Mouse (Mus musculus) neural tube, embryonic 15.5 days (tissue): ENCODE data around the gene Cd38. TPM values are rescaled to one million over a fixed set of nuclear protein-coding genes. Genes with fewer than 3 reads are reported as not detected.

Experiments used
- ATAC-seq: fragments of 200-750 bp; cut with Nextera tagmentation; 2 replicates; pipeline ENCODE4 v1.8.0; 2017; ENCODE audit warnings: mild to moderate bottlenecking, moderate TSS enrichment, moderate library complexity; ENCODE audit not compliant: low FRiP score
- H3K27ac ChIP-seq: fragments of 300-500 bp; sonication (generic); replicated peaks from 2 replicates; pipeline ENCODE4 v1.5.1; 2015; ENCODE audit warnings: mild to moderate bottlenecking, inconsistent platforms
- H3K27me3 ChIP-seq: fragments of 300-500 bp; sonication (generic); replicated peaks from 2 replicates; pipeline ENCODE4 v1.6.1; 2015; ENCODE audit warnings: inconsistent platforms
- H3K36me3 ChIP-seq: fragments of 300-500 bp; sonication (generic); 2 replicates; pipeline ENCODE4 v1.6.1; 2015; ENCODE audit warnings: inconsistent platforms
- H3K4me1 ChIP-seq: fragments of 300-500 bp; sonication (generic); 2 replicates; pipeline ENCODE4 v1.6.1; 2015; ENCODE audit warnings: inconsistent platforms
- H3K4me2 ChIP-seq: fragments of 300-500 bp; sonication (generic); 2 replicates; pipeline ENCODE4 v1.6.1; 2015; ENCODE audit warnings: inconsistent platforms, mild to moderate bottlenecking, moderate library complexity
- H3K4me3 ChIP-seq: fragments of 300-500 bp; sonication (generic); replicated peaks from 2 replicates; pipeline ENCODE4 v1.5.1; 2015; ENCODE audit warnings: mild to moderate bottlenecking, inconsistent platforms
- H3K9ac ChIP-seq: fragments of 300-500 bp; sonication (generic); replicated peaks from 2 replicates; pipeline ENCODE4 v1.6.1; 2015; ENCODE audit warnings: mild to moderate bottlenecking, inconsistent platforms
- H3K9me3 ChIP-seq: fragments of 300-500 bp; sonication (generic); replicated peaks from 2 replicates; pipeline ENCODE4 v1.6.1; 2016; ENCODE audit warnings: inconsistent platforms
- WGBS: fragments of 180-500 bp; shearing (Covaris S2); methylation state at CpG from one replicate; pipeline ENCODE4 v1.1.7; 2015; ENCODE audit warnings: mixed read lengths; 5-methylcytosine and 5-hydroxymethylcytosine counted together
- polyA plus RNA-seq: library from polyadenylated mRNA; unstranded; fragments of >200 nt; fragmentation: Nextera tagmentation; extraction: Ambion mirVana; gene quantifications from 2 replicates; pipeline ENCODE4 v1.2.1, GENCODE M21; 2015

Cd38 gene
- polyA plus RNA-seq, 1 experiment from 2014 or later: 3.1 TPM

DNA sequence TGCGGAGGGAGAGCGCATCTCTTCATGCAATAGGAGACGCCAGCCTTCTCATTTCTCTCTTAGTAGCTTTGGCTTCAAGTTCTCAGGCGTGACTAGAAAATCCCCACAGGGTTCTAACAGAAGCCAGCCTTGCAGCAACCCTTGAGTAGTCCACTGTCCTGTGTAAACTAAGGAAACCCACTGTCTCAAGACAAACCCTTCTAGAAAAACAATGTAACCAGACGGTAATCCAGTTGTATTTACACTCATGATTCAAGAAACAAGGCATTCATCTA, 26.4 kb upstream of the Cd38 start:
- no peak overlapping the region for H3K4me3 ChIP-seq
- no peaks in the 10 kb centered on the region for H3K27me3 ChIP-seq
- no peaks in the 10 kb centered on the region for H3K9me3 ChIP-seq
- ATAC-seq: no peak
- H3K27ac ChIP-seq: no peak overlapping the region
- H3K9ac ChIP-seq: no peak overlapping the region
- H3K36me3 ChIP-seq: no peaks in the 10 kb centered on the region
- H3K4me2 ChIP-seq: no peak overlapping the region
- H3K4me1 ChIP-seq: no peaks in the 10 kb centered on the region
- 85% methylated on average over 5 of the region's 5 CpGs for WGBS

DNA sequence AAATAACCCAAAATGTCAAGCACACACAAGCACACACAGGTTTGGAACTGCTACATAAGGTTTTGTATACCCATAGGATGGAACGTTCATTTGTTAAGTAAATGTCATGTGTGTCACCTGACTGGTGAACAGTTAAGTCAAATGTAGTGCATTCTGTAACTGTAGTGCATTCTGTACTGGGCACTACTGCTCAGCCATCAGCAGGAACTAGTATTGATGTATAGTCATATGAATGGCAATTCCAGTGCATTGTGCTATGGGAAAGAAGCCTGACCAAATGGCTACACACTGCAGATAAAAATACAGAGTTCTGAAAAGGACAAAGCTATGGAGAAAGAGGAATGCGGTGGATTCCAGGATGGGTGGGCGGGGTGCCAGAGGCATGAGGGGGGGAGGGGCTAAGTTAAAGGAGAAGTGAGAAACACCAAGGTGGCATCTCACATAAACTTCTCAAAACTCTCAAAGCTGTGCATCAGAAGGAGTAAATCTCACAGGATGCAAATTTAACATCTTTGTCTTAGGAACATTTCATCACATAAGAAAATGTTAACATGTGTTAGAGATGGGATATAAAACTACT, 25.7 kb upstream of the Cd38 start:
- 71% methylated on average over 3 of the region's 3 CpGs for WGBS
- Histone ChIP-seq H3K4me2 (no peak overlapping the region), H3K4me1 (no peaks in the 10 kb centered on the region), H3K27ac (no peak overlapping the region), H3K9ac (no peak overlapping the region), H3K4me3 (no peak overlapping the region), H3K9me3 (no peaks in the 10 kb centered on the region), H3K36me3 (no peaks in the 10 kb centered on the region), H3K27me3 (no peaks in the 10 kb centered on the region)
- ATAC-seq: no peak

DNA sequence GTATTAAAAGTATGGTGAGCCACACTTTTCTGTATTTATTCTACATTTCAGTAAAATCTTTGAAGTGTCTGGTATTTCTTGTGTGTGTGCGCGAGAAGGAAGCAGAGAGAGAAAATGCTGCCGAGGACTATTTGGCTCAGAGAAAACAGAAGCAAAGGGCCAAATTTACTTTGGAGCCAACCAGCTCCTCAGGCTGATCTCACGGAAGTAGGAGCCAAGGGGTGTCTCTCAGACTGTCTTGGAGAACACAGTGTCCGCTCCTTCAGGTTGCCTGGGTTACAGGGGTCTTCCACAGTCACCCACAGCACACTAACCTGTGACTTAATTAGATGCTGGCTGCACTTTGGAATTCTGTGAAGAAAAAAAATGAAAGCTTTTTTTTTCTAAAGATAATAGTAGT, 23.3 kb upstream of the Cd38 start:
- no peak for ATAC-seq
- H3K27me3 ChIP-seq: no peaks in the 10 kb centered on the region
- H3K9me3 ChIP-seq: no peaks in the 10 kb centered on the region
- H3K4me3 ChIP-seq: no peak overlapping the region
- 83% methylated on average over 5 of the region's 5 CpGs for WGBS
- H3K27ac ChIP-seq: no peak overlapping the region
- H3K4me2 ChIP-seq: no peak overlapping the region
- H3K4me1 ChIP-seq: no peaks in the 10 kb centered on the region
- H3K9ac ChIP-seq: no peak overlapping the region
- H3K36me3 ChIP-seq: no peaks in the 10 kb centered on the region

DNA sequence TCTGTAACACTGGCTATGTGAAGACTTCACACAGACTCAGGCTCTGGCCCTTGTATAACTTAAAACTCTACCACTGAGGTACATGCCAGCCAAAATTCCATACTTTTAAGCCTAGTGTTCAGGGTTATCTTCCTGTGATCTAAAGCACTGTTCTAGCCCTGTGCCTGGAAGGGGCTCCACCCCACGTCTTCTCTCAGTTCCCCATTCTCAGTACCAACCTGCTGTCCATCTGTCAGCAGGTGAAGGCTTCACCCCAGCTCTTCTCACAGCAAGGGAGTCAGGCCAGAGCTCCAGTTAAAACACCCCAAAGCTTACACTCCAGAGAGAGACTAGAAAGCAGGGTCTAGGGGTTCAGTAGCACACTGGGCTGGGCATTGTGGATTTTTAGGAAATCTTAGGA, 22.7 kb upstream of the Cd38 start:
- Histone ChIP-seq H3K4me3 (no peak overlapping the region), H3K4me1 (no peaks in the 10 kb centered on the region), H3K4me2 (no peak overlapping the region), H3K27ac (no peak overlapping the region), H3K9me3 (no peaks in the 10 kb centered on the region), H3K27me3 (no peaks in the 10 kb centered on the region), H3K9ac (no peak overlapping the region), H3K36me3 (no peaks in the 10 kb centered on the region)
- WGBS: 83% methylated on average over 1 of the region's 1 CpGs
- ATAC-seq: no peak

DNA sequence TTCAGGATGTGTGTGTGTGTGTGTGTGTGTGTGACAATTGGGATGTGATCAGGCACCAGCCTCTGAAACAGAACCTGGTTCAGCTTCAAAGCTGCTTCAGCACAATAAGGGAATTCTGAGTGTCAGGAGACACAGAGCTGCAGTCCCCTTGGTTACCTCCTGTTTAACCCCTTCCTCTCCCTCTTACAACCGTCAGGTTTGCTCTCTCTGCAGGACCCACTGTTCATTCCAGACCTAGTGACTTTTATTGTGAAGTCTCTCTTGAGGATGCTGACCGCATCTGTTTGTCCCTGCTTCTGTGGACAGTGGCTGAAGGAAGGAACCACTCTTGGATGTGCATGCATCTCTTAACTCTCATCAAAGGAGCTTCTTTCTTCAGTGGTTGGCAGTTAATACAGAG, 22.1 kb upstream of the Cd38 start:
- Histone ChIP-seq H3K27me3 (no peaks in the 10 kb centered on the region), H3K27ac (no peak overlapping the region), H3K9me3 (no peaks in the 10 kb centered on the region), H3K36me3 (no peaks in the 10 kb centered on the region), H3K4me1 (no peaks in the 10 kb centered on the region), H3K4me2 (no peak overlapping the region), H3K4me3 (no peak overlapping the region), H3K9ac (no peak overlapping the region)
- 21% methylated on average over 2 of the region's 2 CpGs for WGBS
- no peak for ATAC-seq

DNA sequence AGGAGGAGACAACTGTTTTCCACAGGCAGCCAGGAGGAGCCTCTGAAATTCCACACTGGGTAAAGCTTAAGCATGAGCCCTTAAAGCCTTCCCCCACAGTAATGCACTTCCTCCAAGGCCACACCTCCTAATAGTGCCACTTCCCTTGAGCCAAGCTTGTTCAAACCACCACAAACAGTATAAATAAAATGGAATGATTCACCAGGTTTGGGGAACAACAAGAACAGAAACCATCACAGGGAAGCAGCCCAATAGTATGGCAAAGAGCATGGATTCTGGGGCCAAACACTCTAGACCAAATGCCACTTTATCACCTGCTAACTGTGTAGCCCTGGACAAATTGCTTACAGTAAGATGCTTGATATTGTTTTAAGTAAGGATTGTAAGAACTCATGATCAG, 20.8 kb upstream of the Cd38 start:
- no peak overlapping the region for H3K4me3 ChIP-seq
- H3K4me2 ChIP-seq: no peak overlapping the region
- no peak overlapping the region for H3K9ac ChIP-seq
- no peaks in the 10 kb centered on the region for H3K4me1 ChIP-seq
- H3K36me3 ChIP-seq: no peaks in the 10 kb centered on the region
- H3K27ac ChIP-seq: no peak overlapping the region
- no peaks in the 10 kb centered on the region for H3K27me3 ChIP-seq
- no peaks in the 10 kb centered on the region for H3K9me3 ChIP-seq
- ATAC-seq: no peak

DNA sequence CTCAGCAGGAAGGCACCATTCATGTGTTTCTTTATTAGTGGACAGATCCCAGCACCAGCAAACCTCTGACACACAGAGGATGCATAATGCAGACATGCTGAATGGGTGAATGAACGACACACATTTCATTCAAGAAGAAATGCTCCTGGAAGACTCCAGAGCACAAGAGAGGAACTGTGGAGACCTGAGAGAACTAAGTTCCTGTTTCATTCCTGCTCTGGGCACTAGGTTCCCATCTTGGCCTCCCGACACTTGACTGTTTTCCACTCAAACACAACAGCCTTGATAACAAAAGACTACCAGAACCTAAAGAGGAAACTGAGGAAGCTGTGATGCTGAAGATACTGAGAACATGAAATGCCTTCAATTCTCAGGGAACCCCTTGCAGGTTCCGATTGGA, 20.1 kb upstream of the Cd38 start:
- Histone ChIP-seq H3K36me3 (no peaks in the 10 kb centered on the region), H3K4me2 (no peak overlapping the region), H3K27ac (no peak overlapping the region), H3K9me3 (no peaks in the 10 kb centered on the region), H3K4me1 (no peaks in the 10 kb centered on the region), H3K27me3 (no peaks in the 10 kb centered on the region), H3K4me3 (no peak overlapping the region), H3K9ac (no peak overlapping the region)
- ATAC-seq: no peak
- 87% methylated on average over 3 of the region's 3 CpGs for WGBS

DNA sequence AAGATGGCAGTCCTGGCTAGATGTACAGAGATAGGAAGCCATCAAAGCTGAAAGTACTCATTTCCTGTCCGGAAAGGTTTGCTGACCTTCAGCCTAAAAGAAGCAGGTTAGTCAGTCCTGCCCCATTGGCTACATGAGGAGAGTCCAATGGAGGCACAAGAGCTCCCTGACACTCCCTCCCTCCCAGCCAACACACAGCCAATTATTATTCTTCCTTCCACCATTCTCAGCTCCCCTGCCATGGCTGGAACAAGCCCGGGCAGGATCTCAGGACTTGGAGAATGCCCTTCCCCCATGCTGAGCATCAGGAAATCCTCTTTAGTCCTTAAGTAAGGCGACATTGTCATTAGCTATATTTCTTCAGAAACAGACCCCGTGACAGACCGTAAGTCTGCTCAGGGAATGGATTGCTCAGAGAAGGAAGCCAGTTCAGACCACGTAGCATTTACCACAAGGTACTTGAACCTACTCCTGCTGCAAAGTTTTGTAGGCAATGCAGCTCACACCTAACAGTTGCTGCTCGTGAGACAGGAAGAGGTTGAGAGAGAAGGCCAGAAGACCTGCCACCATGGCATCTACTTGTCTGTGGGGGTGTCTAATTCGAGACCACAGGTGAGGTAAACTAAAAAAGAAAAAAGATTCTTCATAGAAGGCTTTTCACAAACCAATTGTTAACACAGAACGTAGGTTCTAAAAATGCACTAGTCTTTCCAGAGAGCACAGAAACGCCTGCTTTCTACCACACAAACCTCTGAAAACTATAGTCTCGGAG, 15.1 kb upstream of the Cd38 start:
- H3K9ac ChIP-seq: no peak overlapping the region
- no peak for ATAC-seq
- no peaks in the 10 kb centered on the region for H3K9me3 ChIP-seq
- no peak overlapping the region for H3K4me3 ChIP-seq
- H3K4me1 ChIP-seq: no peaks in the 10 kb centered on the region
- H3K36me3 ChIP-seq: no peaks in the 10 kb centered on the region
- 85% methylated on average over 11 of the region's 11 CpGs for WGBS
- H3K27me3 ChIP-seq: no peaks in the 10 kb centered on the region
- no peak overlapping the region for H3K4me2 ChIP-seq
- no peak overlapping the region for H3K27ac ChIP-seq

DNA sequence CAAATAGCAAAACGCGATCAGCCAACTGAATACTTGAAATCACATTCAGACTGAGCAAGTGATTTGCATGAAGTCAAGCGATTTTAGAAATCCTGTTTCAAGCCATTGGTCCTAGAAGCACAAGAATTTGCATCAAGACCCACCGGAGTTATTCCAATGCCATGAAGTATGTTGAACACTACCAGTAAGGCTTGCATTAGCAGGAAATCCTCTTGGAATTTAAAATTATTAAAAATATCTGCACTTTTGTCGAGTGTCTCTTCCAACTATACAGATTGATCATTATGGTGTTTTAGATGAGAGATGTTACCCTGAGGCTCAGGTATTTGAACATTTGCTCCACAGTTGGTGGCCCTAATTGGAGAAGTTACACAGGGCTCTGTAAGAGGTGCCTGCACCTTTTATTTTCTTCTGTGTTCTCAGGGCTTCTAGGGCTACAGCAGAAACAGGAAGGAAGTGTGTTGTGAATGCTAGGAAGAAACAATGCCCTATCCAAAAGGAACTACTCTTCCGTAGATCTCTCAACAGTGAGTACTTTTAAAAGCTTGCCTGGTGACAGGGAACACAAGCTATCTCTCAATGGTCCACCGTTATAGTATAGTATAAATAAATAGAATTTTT, 14.4 kb upstream of the Cd38 start:
- no peak overlapping the region for H3K4me3 ChIP-seq
- no peak overlapping the region for H3K9ac ChIP-seq
- no peaks in the 10 kb centered on the region for H3K27me3 ChIP-seq
- no peak overlapping the region for H3K4me2 ChIP-seq
- no peaks in the 10 kb centered on the region for H3K9me3 ChIP-seq
- 88% methylated on average over 7 of the region's 7 CpGs for WGBS
- no peaks in the 10 kb centered on the region for H3K4me1 ChIP-seq
- ATAC-seq: no peak
- H3K36me3 ChIP-seq: no peaks in the 10 kb centered on the region
- H3K27ac ChIP-seq: no peak overlapping the region

DNA sequence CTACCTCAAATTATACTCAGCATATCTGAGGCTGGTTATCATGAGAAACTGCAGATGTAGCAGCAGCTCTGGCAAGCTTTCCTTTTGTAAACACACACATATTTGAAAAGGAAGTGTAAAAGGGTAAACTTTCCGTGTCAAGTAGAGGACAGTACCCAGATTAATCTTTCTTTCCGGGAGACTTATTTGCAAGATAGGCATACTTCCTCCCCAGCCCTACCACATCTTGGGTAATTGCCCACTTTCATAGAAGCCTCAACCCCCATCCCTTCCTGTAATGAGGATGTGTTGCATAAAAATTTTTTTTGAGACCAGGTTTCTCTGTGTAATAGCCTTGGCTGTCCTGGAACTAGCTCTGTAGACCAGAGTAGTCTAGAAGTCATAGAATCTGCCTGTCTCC, 12.6 kb upstream of the Cd38 start:
- WGBS: 88% methylated on average over 2 of the region's 2 CpGs
- Histone ChIP-seq H3K4me1 (no peaks in the 10 kb centered on the region), H3K27ac (no peak overlapping the region), H3K27me3 (no peaks in the 10 kb centered on the region), H3K36me3 (no peaks in the 10 kb centered on the region), H3K4me2 (no peak overlapping the region), H3K9ac (no peak overlapping the region), H3K4me3 (no peak overlapping the region), H3K9me3 (no peaks in the 10 kb centered on the region)
- ATAC-seq: no peak

DNA sequence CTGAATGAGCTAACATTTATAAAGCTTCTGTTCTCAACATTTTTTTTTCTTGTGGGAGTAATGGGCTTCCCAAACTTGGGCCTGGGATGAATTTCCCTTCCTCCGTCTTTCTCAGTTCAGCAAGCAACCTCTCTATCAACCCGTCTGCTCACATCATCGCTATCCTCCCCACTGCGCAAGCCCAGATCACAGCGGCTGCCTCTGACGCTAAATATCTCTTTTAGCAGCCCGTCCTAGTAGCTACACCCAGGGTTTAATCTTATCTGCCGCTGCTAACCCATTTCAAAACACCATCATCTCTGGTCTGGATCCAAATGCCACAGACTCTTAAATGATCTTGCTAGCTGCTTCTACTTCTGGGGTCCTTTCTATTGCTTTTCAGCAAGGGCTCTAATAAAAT, 8.7 kb upstream of the Cd38 start:
- 90% methylated on average over 8 of the region's 8 CpGs for whole genome bisulfite sequencing
- Histone ChIP-seq H3K9me3 (no peaks in the 10 kb centered on the region), H3K36me3 (no peaks in the 10 kb centered on the region), H3K4me1 (no peaks in the 10 kb centered on the region), H3K4me2 (no peak overlapping the region), H3K27me3 (no peaks in the 10 kb centered on the region), H3K27ac (no peak overlapping the region), H3K4me3 (no peak overlapping the region), H3K9ac (no peak overlapping the region)
- ATAC-seq: no peak

DNA sequence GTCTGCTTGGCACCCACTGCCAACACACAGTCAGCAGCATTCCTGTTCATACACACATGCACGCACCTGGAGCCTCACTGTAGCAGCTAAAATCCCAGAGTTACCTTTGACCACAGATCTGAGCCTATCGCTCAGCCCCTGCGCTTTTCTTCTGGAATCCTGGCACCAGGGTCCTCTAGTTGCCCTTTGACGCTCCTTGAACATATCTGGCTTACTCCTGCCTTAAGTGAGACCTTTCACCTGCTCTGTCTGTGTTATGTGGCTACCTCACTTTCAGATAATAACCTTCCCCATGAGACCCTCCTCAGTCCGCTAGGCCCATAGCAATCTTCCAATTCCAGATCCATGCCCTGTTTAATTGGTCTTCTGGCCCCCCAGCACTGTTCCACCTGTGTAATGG, 8.3 kb upstream of the Cd38 start:
- Histone ChIP-seq H3K36me3 (no peaks in the 10 kb centered on the region), H3K4me1 (no peaks in the 10 kb centered on the region), H3K4me2 (no peak overlapping the region), H3K27me3 (no peaks in the 10 kb centered on the region), H3K4me3 (no peak overlapping the region), H3K9ac (no peak overlapping the region), H3K9me3 (no peaks in the 10 kb centered on the region), H3K27ac (no peak overlapping the region)
- ATAC-seq: no peak
- 89% methylated on average over 5 of the region's 5 CpGs for WGBS
